Mouse (Mus musculus): ENCODE data around the gene Kdm6b. TPM values are rescaled to one million over a fixed set of nuclear protein-coding genes. Genes with fewer than 3 reads are reported as not detected.

Kdm6b gene
- polyA plus RNA-seq, 1 experiment from 2014 or later = 36.1 TPM

DNA sequence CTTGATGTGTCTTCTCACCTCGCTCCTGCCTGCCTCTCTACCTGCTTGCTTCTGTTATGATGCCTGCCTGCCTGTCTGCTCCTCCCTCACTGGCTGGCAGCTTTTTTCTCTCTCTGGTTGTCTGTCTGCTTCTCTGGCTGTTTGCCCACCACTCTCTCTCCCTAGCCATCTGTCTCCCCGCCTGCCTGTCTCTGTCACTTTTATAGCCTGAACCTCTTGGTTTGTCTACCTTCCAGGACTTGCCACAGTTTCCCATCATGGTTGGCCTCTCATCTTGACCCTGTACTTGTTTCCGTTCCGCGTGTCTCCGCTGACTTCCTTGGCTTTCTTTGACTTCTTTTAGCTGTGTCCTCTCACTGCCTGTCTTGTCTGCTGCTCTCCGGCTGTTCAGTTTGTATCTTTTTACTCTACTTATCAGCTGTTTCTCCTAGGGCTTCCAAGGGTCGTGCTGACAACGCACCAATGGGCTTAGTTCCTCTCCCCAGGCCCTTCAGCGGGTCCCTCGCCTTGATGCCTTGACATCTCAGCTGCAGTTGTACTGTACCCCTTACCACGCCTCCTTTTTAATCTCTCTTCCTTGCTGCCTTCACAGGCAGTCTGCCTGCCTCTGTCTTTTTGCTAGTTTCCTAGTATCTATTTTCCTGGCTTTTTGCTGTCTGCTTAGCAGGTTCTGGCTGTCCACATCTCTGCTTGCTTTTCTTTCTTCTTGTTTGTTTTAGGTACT lies 41.3 kb downstream of the Kdm6b start:
- no peak for ATAC-seq (ENCODE audit: low FRiP score, low TSS enrichment)
- no peaks in the 10 kb centered on the region for H3K27me3 ChIP-seq (ENCODE audit: control insufficient read depth, insufficient read depth, low read length)
- H3K4me3 ChIP-seq (ENCODE audit: low read length) = peak overlapping the region; percentile 15; the same call in 1 of the 2 replicates
- peak overlapping the region; percentile 40 for H3K4me2 ChIP-seq (replicated peaks; ENCODE audit: low read depth, low read length)
- peak overlapping the region; percentile 34 for H3K9ac ChIP-seq (ENCODE audit: low read depth, low read length)
- peaks cover 32% of the 10 kb centered on the region for H3K36me3 ChIP-seq (ENCODE audit: control insufficient read depth, insufficient read depth, low read length)
- H3K9me3 ChIP-seq (ENCODE audit: control insufficient read depth, low read length) = no peaks in the 10 kb centered on the region
- H3K27ac ChIP-seq (ENCODE audit: low read depth, low read length) = peak overlapping the region; percentile 82; the same call in 1 of the 2 replicates
- H3K4me1 ChIP-seq (ENCODE audit: control insufficient read depth, insufficient read depth, low read length) = peaks cover 23% of the 10 kb centered on the region
- WGBS = 22% methylated on average over 12 of the region's 12 CpGs

DNA sequence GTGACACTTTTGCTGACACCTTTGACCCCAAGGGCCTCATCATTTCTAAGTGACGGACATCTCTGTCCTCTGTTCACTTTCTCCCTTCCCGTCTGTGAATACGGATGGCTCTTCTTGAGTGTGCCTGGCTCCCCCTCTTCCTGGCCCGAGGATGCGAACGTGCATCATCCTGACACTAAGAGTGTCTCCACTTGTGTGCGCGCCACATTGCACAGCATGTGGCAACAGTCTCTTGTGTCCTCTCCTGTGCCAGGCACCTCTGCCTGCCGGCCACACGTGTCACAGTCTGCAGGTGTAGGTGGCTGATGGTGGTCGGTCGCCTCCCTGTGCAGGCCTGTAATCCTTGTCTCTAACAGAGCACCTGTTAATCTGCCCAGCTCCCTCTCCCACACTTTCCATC lies 41.9 kb downstream of the Kdm6b start:
- peaks cover 28% of the 10 kb centered on the region for H3K36me3 ChIP-seq (ENCODE audit: control insufficient read depth, insufficient read depth, low read length)
- no peak for ATAC-seq (ENCODE audit: low FRiP score, low TSS enrichment)
- peaks cover 23% of the 10 kb centered on the region for H3K4me1 ChIP-seq (ENCODE audit: control insufficient read depth, insufficient read depth, low read length)
- H3K9me3 ChIP-seq (ENCODE audit: control insufficient read depth, low read length) = no peaks in the 10 kb centered on the region
- WGBS = 35% methylated on average over 12 of the region's 12 CpGs
- H3K4me3 ChIP-seq (ENCODE audit: low read length) = peak overlapping the region; percentile 15; the same call in 1 of the 2 replicates
- H3K9ac ChIP-seq (ENCODE audit: low read depth, low read length) = peak overlapping the region; percentile 34; the same call in 1 of the 2 replicates
- peak overlapping the region; percentile 82; the same call in 1 of the 2 replicates for H3K27ac ChIP-seq (ENCODE audit: low read depth, low read length)
- H3K4me2 ChIP-seq (replicated peaks; ENCODE audit: low read depth, low read length) = peak overlapping the region; percentile 40
- H3K27me3 ChIP-seq (ENCODE audit: control insufficient read depth, insufficient read depth, low read length) = no peaks in the 10 kb centered on the region

DNA sequence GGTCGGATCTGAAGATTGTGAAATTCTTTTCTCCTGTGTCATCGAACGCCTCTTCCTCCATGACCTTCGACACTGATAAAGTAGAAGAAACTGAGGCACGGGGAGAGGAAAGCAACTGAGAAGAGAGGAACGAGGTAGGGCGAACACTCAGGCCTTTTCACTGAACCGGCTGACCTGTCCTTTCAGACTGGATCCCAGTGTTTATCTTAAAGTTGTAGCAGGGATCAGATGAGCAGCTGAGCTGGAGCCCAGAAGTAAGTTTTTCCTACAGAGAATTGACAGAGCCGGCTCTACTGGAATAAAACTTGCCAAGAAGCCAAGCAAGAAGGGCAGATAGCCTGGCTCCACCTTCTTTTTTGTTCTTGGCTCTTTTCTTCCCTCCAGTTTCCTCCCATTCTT lies 42.7 kb downstream of the Kdm6b start:
- H3K36me3 ChIP-seq (ENCODE audit: control insufficient read depth, insufficient read depth, low read length) = peaks cover 21% of the 10 kb centered on the region
- 17% methylated on average over 9 of the region's 9 CpGs for WGBS
- H3K27me3 ChIP-seq (ENCODE audit: control insufficient read depth, insufficient read depth, low read length) = no peaks in the 10 kb centered on the region
- peaks cover 26% of the 10 kb centered on the region for H3K4me1 ChIP-seq (ENCODE audit: control insufficient read depth, insufficient read depth, low read length)
- no peaks in the 10 kb centered on the region for H3K9me3 ChIP-seq (ENCODE audit: control insufficient read depth, low read length)
- H3K27ac ChIP-seq (ENCODE audit: low read depth, low read length) = peak overlapping the region; percentile 82; the same call in 1 of the 2 replicates
- peak overlapping the region; percentile 40 for H3K4me2 ChIP-seq (replicated peaks; ENCODE audit: low read depth, low read length)
- H3K4me3 ChIP-seq (ENCODE audit: low read length) = peak overlapping the region; percentile 15; the same call in 1 of the 2 replicates
- ATAC-seq (ENCODE audit: low FRiP score, low TSS enrichment) = no peak
- H3K9ac ChIP-seq (ENCODE audit: low read depth, low read length) = peak overlapping the region; percentile 28; the same call in 1 of the 2 replicates

DNA sequence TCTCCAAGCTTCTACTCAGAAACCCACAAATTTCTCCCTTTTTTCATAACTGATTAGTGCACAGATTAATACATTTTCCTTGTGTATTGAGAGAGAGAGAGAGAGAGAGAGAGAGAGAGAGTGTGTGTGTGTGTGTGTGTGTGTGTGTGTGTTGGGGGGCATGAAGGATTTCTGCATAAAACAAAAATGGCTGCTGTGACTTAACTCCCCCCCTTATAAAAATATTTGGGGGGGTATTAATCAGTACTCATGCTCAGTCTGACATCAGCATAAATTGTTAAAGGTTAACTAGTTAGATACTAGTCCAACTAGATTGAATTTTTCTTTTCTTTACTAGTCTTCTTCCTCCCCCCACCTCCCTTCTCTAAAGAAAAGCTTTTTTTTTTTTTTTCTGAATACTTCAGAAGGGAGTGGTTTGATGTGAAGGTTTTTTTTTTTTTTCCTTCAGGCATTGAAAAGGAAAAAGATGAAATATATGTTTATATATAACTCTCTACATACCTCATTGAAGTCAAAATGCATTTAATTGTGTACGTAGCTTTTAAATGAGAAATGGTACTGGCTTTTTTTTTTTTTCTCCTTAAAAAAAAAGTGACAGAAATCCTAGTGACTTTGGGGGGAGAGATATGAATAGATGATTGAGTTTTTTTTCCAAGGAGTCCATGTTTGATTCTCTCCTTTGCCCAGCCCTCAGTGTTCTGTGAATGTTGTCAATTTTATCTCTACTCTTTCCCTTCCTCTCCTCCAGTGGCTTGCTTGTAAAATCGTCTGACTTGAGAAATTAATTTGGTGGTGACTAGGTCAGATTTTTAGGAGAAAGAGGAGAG lies 43.3 kb downstream of the Kdm6b start:
- Histone ChIP-seq H3K4me1 (ENCODE audit: control insufficient read depth, insufficient read depth, low read length) (peaks cover 33% of the 10 kb centered on the region), H3K4me2 (replicated peaks; ENCODE audit: low read depth, low read length) (peak overlapping the region; percentile 84)

DNA sequence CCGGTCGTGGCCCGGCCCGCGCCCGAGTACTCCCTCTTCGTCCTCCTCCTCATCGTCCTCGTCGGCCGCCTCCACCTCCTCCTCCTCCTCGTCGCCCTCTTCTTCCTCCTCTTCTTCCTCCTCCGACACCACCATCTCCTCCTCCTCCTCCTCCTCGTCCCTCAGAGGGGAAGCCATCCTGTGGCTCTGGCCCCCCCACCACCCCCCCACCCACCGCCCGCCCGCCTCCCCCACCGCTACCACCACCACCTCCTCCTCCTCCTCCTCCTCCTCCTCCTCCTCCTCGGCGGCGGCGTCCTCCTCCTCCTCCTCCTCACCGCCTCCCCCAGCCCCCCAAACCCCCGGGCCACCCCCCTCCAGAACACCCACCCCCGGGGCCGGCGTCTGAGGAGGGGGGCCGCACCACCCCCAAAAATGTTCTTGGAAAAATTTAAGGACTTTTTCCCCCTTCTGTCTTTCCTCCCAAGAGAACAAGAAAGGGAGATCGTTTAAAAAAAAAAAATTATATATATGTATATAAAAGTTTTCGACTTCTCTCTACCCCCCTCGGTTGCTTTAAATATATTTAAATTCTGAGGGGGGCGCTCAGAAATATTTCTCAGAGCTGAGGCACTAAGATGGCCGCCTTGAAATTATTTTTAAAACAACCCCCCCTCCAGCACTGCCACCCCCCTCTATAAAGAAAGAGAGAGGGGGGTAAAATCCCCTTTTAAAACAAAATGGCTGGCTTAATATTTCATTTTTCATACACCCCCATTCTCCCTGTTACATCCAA lies 44.1 kb downstream of the Kdm6b start, which contains the start of gene Chd3:
Gene Chd3 (minus strand): TSS at position 192 of the 775 bp plus-strand sequence.
- 1% methylated on average over 19 of the region's 34 CpGs for WGBS
- H3K9ac ChIP-seq (ENCODE audit: low read depth, low read length) = peak within 1 kb of the TSS; percentile 100
- peaks cover 17% of the 10 kb centered on the region for H3K36me3 ChIP-seq (ENCODE audit: control insufficient read depth, insufficient read depth, low read length)
- H3K27me3 ChIP-seq (ENCODE audit: control insufficient read depth, insufficient read depth, low read length) = no peaks in the 10 kb centered on the region
- ATAC-seq (ENCODE audit: low FRiP score, low TSS enrichment) = no peak
- H3K4me1 ChIP-seq (ENCODE audit: control insufficient read depth, insufficient read depth, low read length) = peaks cover 41% of the 10 kb centered on the region
- H3K27ac ChIP-seq (ENCODE audit: low read depth, low read length) = peak within 1 kb of the TSS; percentile 100
- H3K4me2 ChIP-seq (replicated peaks; ENCODE audit: low read depth, low read length) = peak within 1 kb of the TSS; percentile 84
- peak within 1 kb of the TSS; percentile 94 for H3K4me3 ChIP-seq (ENCODE audit: low read length)
- H3K9me3 ChIP-seq (ENCODE audit: control insufficient read depth, low read length) = no peaks in the 10 kb centered on the region

More for the DNA sequence above, 43.3 kb downstream of the Kdm6b start:
- Histone ChIP-seq H3K4me3 (ENCODE audit: low read length) (peak overlapping the region; percentile 94), H3K9me3 (ENCODE audit: control insufficient read depth, low read length) (no peaks in the 10 kb centered on the region), H3K9ac (ENCODE audit: low read depth, low read length) (peak overlapping the region; percentile 100), H3K27me3 (ENCODE audit: control insufficient read depth, insufficient read depth, low read length) (no peaks in the 10 kb centered on the region), H3K36me3 (ENCODE audit: control insufficient read depth, insufficient read depth, low read length) (peaks cover 18% of the 10 kb centered on the region), H3K27ac (ENCODE audit: low read depth, low read length) (peak overlapping the region; percentile 100; the same call in 1 of the 2 replicates)
- ATAC-seq (ENCODE audit: low FRiP score, low TSS enrichment) = no peak
- WGBS = 19% methylated on average over 2 of the region's 2 CpGs

DNA sequence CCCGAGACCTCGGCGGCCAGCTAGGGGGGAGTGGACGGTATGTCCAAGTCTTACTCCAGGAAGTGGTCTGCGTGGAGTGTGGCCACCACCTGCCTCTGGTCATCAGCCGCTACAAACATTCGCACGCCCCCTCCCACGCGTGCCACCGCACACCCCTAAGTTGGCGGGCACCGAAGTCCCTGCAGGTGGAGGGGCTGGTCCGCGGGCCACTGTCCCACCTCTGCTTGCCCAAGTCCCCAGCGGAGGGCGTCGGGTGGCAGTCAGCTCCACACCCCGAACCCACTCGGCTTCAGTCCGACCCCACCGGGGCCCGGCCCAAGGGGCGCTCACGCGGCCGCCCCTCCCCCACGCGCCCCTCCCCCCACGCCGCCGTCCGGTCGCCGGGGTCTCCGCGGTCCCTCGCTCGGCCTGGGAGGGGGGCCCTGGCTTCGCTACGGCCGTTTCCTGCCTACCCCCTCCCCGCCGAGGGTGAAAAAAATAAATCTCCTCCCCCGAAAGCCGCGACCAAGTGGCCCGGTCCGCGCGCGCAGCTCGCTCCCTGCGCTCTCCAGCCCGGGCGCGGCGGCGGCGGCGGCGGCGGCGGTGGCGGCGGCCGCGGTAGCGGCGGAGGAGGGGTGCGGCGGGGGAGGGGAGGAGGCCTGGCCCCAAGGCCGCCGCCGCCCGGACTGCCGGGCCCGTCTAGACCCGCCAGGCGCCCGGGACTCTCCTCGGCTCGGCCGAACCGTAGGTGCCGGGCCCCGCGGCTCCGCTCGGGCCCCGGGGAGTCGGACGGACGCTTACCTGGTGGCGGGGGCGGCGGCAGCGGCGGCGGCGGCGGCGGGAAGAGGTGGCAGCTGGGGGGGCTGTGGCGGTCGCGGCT lies 44.9 kb downstream of the Kdm6b start:
- peak overlapping the region; percentile 100 for H3K27ac ChIP-seq (ENCODE audit: low read depth, low read length)
- no peaks in the 10 kb centered on the region for H3K9me3 ChIP-seq (ENCODE audit: control insufficient read depth, low read length)
- 1% methylated on average over 57 of the region's 106 CpGs for WGBS
- no peaks in the 10 kb centered on the region for H3K27me3 ChIP-seq (ENCODE audit: control insufficient read depth, insufficient read depth, low read length)
- H3K36me3 ChIP-seq (ENCODE audit: control insufficient read depth, insufficient read depth, low read length) = peaks cover 17% of the 10 kb centered on the region
- peaks cover 46% of the 10 kb centered on the region for H3K4me1 ChIP-seq (ENCODE audit: control insufficient read depth, insufficient read depth, low read length)
- H3K9ac ChIP-seq (ENCODE audit: low read depth, low read length) = peak overlapping the region; percentile 100
- peak; percentile 16 for ATAC-seq (ENCODE audit: low FRiP score, low TSS enrichment)
- H3K4me2 ChIP-seq (replicated peaks; ENCODE audit: low read depth, low read length) = peak overlapping the region; percentile 84
- H3K4me3 ChIP-seq (ENCODE audit: low read length) = peak overlapping the region; percentile 94

DNA sequence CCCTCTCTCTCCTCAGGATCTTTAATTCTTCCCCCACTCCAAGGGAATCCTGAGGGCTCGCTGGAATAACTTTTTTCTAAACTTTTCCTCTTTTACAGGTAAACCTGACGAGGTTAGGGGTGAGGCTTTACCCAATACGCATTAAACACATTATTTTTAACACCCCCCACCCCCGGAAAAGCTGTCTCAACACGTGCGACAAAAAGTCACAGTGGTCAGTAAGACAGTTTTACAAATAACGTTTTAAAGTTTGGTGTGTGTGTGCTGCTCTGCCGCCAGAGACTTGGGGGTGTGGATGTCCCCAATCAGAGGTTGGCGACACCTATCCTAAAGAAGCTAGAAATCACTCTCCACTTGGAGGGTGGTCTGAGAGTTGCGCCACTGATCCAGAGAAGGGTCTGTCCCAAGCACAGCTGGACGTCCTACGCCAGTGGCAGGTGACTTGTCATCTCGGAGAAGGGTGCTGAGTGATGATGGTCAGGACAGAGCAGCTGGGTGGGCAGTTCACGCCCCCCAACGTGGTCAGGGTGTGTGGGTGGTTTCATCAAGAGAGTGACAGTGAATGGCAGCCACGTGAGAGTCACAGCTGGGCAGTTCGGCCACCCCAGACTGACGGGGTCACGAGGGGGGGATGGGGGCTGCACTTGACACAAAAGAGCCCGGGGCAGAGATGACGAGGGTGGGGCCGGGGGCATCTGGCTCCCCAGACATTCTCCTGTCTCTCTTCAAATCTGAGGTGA lies 45.7 kb downstream of the Kdm6b start:
- H3K9me3 ChIP-seq (ENCODE audit: control insufficient read depth, low read length) = no peaks in the 10 kb centered on the region
- H3K27me3 ChIP-seq (ENCODE audit: control insufficient read depth, insufficient read depth, low read length) = no peaks in the 10 kb centered on the region
- H3K4me3 ChIP-seq (ENCODE audit: low read length) = peak overlapping the region; percentile 94
- H3K4me1 ChIP-seq (ENCODE audit: control insufficient read depth, insufficient read depth, low read length) = peaks cover 46% of the 10 kb centered on the region
- H3K27ac ChIP-seq (ENCODE audit: low read depth, low read length) = peak overlapping the region; percentile 100
- peak overlapping the region; percentile 84 for H3K4me2 ChIP-seq (replicated peaks; ENCODE audit: low read depth, low read length)
- ATAC-seq (ENCODE audit: low FRiP score, low TSS enrichment) = peak; percentile 33
- 1% methylated on average over 22 of the region's 22 CpGs for WGBS
- H3K36me3 ChIP-seq (ENCODE audit: control insufficient read depth, insufficient read depth, low read length) = peaks cover 17% of the 10 kb centered on the region
- peak overlapping the region; percentile 100 for H3K9ac ChIP-seq (ENCODE audit: low read depth, low read length)
